Mouse (Mus musculus): ENCODE data around the gene Chmp4b. TPM values are rescaled to one million over a fixed set of nuclear protein-coding genes. Genes with fewer than 3 reads are reported as not detected.

Chmp4b gene
- total and polyA plus RNA-seq, 2 experiments = 37.6 to 57.7 TPM

- Histone ChIP-seq H3K4me3 (ENCODE audit: insufficient read depth, low read depth, low read length) (no peak overlapping the region), H3K4me1 (ENCODE audit: control insufficient read depth, insufficient read depth, low read length) (peaks cover 9% of the 10 kb centered on the region), H3K9ac (ENCODE audit: low read depth, low read length) (no peak overlapping the region), H3K79me2 (ENCODE audit: control insufficient read depth, insufficient read depth, low read length) (peaks cover 35% of the 10 kb centered on the region; the same call in 1 of the 2 replicates), H3K27me3 (ENCODE audit: control insufficient read depth, insufficient read depth, low read length) (no peaks in the 10 kb centered on the region), H3K36me3 (ENCODE audit: control insufficient read depth, insufficient read depth, low read length) (no peaks in the 10 kb centered on the region), H3K27ac (replicated peaks; ENCODE audit: insufficient read depth, low read depth, low read length) (no peak overlapping the region)
- 79% methylated on average over 3 of the region's 3 CpGs for WGBS
- TF ChIP-seq CTCF (IDR thresholded peaks at IDR 0.05; ENCODE audit: low read depth, low read length) = no peak
- no peak for TF ChIP-seq POLR2A (IDR thresholded peaks at IDR 0.05; ENCODE audit: extremely low read depth, insufficient read depth, low read length)
- DNase-seq (ENCODE audit: extremely low read depth, low read depth, low spot score) = no peak
These were observed 27.5 kb downstream of the Chmp4b start for GRCm38 (mm10) chr2:154678995-154679394.

GRCm38 (mm10) chr2:154680337-154680736, 28.8 kb downstream of the Chmp4b start:
- H3K79me2 ChIP-seq (ENCODE audit: control insufficient read depth, insufficient read depth, low read length) = peaks cover 39% of the 10 kb centered on the region; the same call in 1 of the 2 replicates
- no peak for DNase-seq (ENCODE audit: extremely low read depth, low read depth, low spot score)
- H3K9ac ChIP-seq (ENCODE audit: low read depth, low read length) = no peak overlapping the region
- no peak for TF ChIP-seq CTCF (IDR thresholded peaks at IDR 0.05; ENCODE audit: low read depth, low read length)
- no peak for TF ChIP-seq POLR2A (IDR thresholded peaks at IDR 0.05; ENCODE audit: extremely low read depth, insufficient read depth, low read length)
- WGBS = 91% methylated on average over 2 of the region's 2 CpGs
- H3K27me3 ChIP-seq (ENCODE audit: control insufficient read depth, insufficient read depth, low read length) = no peaks in the 10 kb centered on the region
- H3K36me3 ChIP-seq (ENCODE audit: control insufficient read depth, insufficient read depth, low read length) = no peaks in the 10 kb centered on the region
- no peak overlapping the region for H3K27ac ChIP-seq (replicated peaks; ENCODE audit: insufficient read depth, low read depth, low read length)
- no peak overlapping the region for H3K4me3 ChIP-seq (ENCODE audit: insufficient read depth, low read depth, low read length)
- peaks cover 11% of the 10 kb centered on the region for H3K4me1 ChIP-seq (ENCODE audit: control insufficient read depth, insufficient read depth, low read length)

GRCm38 (mm10) chr2:154680941-154681340, 29.4 kb downstream of the Chmp4b start:
- no peaks in the 10 kb centered on the region for H3K27me3 ChIP-seq (ENCODE audit: control insufficient read depth, insufficient read depth, low read length)
- no peak overlapping the region for H3K9ac ChIP-seq (ENCODE audit: low read depth, low read length)
- 91% methylated on average over 6 of the region's 6 CpGs for WGBS
- H3K79me2 ChIP-seq (ENCODE audit: control insufficient read depth, insufficient read depth, low read length) = peaks cover 41% of the 10 kb centered on the region; the same call in 1 of the 2 replicates
- H3K4me1 ChIP-seq (ENCODE audit: control insufficient read depth, insufficient read depth, low read length) = peaks cover 8% of the 10 kb centered on the region
- no peak for DNase-seq (ENCODE audit: extremely low read depth, low read depth, low spot score)
- TF ChIP-seq CTCF (IDR thresholded peaks at IDR 0.05; ENCODE audit: low read depth, low read length) (no peak), POLR2A (IDR thresholded peaks at IDR 0.05; ENCODE audit: extremely low read depth, insufficient read depth, low read length) (no peak)
- no peak overlapping the region for H3K4me3 ChIP-seq (ENCODE audit: insufficient read depth, low read depth, low read length)
- no peaks in the 10 kb centered on the region for H3K36me3 ChIP-seq (ENCODE audit: control insufficient read depth, insufficient read depth, low read length)
- H3K27ac ChIP-seq (replicated peaks; ENCODE audit: insufficient read depth, low read depth, low read length) = no peak overlapping the region

DNA sequence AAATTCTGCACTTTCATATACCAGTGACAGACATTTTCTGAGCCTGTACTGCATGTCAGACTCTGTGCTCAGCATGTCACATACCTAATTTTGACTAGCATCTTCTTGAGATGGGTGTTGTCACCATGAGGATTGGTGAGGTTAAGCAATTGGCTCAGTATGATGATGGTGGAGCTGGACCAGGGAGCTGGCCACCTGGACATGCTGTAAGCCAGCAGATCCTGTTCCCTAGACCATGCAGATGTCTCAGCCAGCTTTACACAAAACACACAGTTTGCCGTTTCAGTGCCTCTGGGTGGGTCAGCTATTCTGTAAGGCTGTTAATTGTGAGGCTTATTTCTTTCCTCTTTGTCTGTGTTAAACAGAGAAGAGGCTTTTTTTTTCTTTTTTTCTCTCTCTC, 31.2 kb downstream of the Chmp4b start:
- peaks cover 12% of the 10 kb centered on the region for H3K4me1 ChIP-seq (ENCODE audit: control insufficient read depth, insufficient read depth, low read length)
- TF ChIP-seq CTCF (IDR thresholded peaks at IDR 0.05; ENCODE audit: low read depth, low read length) (no peak), POLR2A (IDR thresholded peaks at IDR 0.05; ENCODE audit: extremely low read depth, insufficient read depth, low read length) (no peak)
- H3K9ac ChIP-seq (ENCODE audit: low read depth, low read length) = no peak overlapping the region
- no peak overlapping the region for H3K27ac ChIP-seq (replicated peaks; ENCODE audit: insufficient read depth, low read depth, low read length)
- no peak overlapping the region for H3K4me3 ChIP-seq (ENCODE audit: insufficient read depth, low read depth, low read length)
- H3K27me3 ChIP-seq (ENCODE audit: control insufficient read depth, insufficient read depth, low read length) = no peaks in the 10 kb centered on the region
- H3K36me3 ChIP-seq (ENCODE audit: control insufficient read depth, insufficient read depth, low read length) = no peaks in the 10 kb centered on the region
- DNase-seq (ENCODE audit: extremely low read depth, low read depth, low spot score) = no peak
- H3K79me2 ChIP-seq (ENCODE audit: control insufficient read depth, insufficient read depth, low read length) = peaks cover 46% of the 10 kb centered on the region; the same call in 1 of the 2 replicates
- WGBS = 73% methylated on average over 1 of the region's 1 CpGs

DNA sequence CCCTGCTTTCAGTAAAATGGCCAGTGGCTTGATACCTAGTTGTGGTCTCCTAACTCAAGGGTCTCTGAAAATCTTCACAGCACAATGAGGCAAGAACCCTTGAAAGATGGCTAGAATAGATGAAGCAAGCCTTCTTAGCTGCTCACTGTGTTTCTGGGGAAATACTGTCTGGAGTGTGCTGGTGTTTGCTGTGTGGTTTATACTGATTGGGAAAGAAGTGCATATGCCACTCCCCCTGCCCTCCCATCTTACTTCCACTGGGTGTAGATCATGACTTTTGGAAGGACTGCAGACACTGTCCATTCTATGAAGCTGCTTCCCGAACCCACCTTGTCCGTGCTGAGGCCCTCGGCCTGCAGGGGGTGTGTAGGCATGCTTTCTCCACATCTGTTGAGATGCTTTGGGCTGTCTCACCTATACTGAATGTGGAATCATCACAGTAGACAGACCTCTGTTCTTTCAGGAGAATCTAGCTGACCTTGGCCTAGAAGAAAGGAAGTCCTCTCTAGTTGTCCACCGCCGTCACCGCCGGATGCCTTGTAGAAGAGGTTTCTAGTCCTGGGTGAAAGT, 33.5 kb downstream of the Chmp4b start:
- peaks cover 46% of the 10 kb centered on the region; the same call in 1 of the 2 replicates for H3K79me2 ChIP-seq (ENCODE audit: control insufficient read depth, insufficient read depth, low read length)
- no peak overlapping the region for H3K27ac ChIP-seq (replicated peaks; ENCODE audit: insufficient read depth, low read depth, low read length)
- peaks cover 11% of the 10 kb centered on the region for H3K4me1 ChIP-seq (ENCODE audit: control insufficient read depth, insufficient read depth, low read length)
- WGBS = 82% methylated on average over 7 of the region's 7 CpGs
- no peaks in the 10 kb centered on the region for H3K27me3 ChIP-seq (ENCODE audit: control insufficient read depth, insufficient read depth, low read length)
- no peak for TF ChIP-seq CTCF (IDR thresholded peaks at IDR 0.05; ENCODE audit: low read depth, low read length)
- no peak for TF ChIP-seq POLR2A (IDR thresholded peaks at IDR 0.05; ENCODE audit: extremely low read depth, insufficient read depth, low read length)
- DNase-seq (ENCODE audit: extremely low read depth, low read depth, low spot score) = no peak
- no peak overlapping the region for H3K4me3 ChIP-seq (ENCODE audit: insufficient read depth, low read depth, low read length)
- no peak overlapping the region for H3K9ac ChIP-seq (ENCODE audit: low read depth, low read length)
- peaks cover 1% of the 10 kb centered on the region; the same call in 1 of the 2 replicates for H3K36me3 ChIP-seq (ENCODE audit: control insufficient read depth, insufficient read depth, low read length)

DNA sequence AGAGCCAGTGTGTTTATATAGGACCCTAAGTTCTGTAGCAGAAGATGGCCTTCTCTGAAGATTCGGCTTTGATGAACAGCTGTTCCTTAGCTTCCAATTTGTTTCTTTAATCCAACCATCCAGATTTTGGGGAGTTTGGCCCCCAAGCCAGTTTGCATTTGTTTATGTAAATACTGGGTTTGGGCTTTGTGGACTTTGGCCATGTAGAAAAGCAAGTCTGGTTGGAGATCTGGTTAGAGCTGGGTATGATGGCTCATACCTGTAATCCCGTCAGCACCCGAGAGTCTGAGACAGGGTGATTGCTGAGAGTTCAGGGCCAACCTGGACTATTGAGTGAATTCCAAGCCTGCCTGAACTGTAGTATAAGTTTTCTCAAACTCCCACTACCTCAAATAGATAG, 34.3 kb downstream of the Chmp4b start:
- Histone ChIP-seq H3K36me3 (ENCODE audit: control insufficient read depth, insufficient read depth, low read length) (peaks cover 8% of the 10 kb centered on the region; the same call in 1 of the 2 replicates), H3K27me3 (ENCODE audit: control insufficient read depth, insufficient read depth, low read length) (no peaks in the 10 kb centered on the region), H3K27ac (replicated peaks; ENCODE audit: insufficient read depth, low read depth, low read length) (no peak overlapping the region), H3K9ac (ENCODE audit: low read depth, low read length) (no peak overlapping the region), H3K4me1 (ENCODE audit: control insufficient read depth, insufficient read depth, low read length) (peaks cover 11% of the 10 kb centered on the region), H3K79me2 (ENCODE audit: control insufficient read depth, insufficient read depth, low read length) (peaks cover 41% of the 10 kb centered on the region; the same call in 1 of the 2 replicates), H3K4me3 (ENCODE audit: insufficient read depth, low read depth, low read length) (no peak overlapping the region)
- peak; percentile 52 for DNase-seq (ENCODE audit: extremely low read depth, low read depth, low spot score)
- TF ChIP-seq CTCF (IDR thresholded peaks at IDR 0.05; ENCODE audit: low read depth, low read length) (no peak), POLR2A (IDR thresholded peaks at IDR 0.05; ENCODE audit: extremely low read depth, insufficient read depth, low read length) (no peak)
- 57% methylated on average over 3 of the region's 3 CpGs for whole genome bisulfite sequencing

All from liver, adult 2 months (tissue).